Mouse (Mus musculus): ENCODE results near the gene Nedd4. TPM values are rescaled to one million over a fixed set of nuclear protein-coding genes. Genes with fewer than 3 reads are reported as not detected.
A peak's percentile ranks its signal among the peaks of the same experiment; 100 is the strongest.

Gene Nedd4
- polyA plus RNA-seq, 1 experiment from 2014 or later, result 563 TPM

GRCm38 (mm10) chr9:72686506-72686905 lies 24.4 kb downstream of the Nedd4 start:
- Histone ChIP-seq H3K27ac (no peak overlapping the region), H3K9ac (replicated peaks) (no peak overlapping the region), H3K27me3 (no peaks in the 10 kb centered on the region), H3K9me3 (no peaks in the 10 kb centered on the region), H3K4me3 (replicated peaks) (no peak overlapping the region), H3K36me3 (peaks cover 88% of the 10 kb centered on the region), H3K4me2 (replicated peaks) (no peak overlapping the region), H3K4me1 (replicated peaks) (no peaks in the 10 kb centered on the region)
- no peak for ATAC-seq
- WGBS, result 81% methylated on average over 4 of the region's 4 CpGs

GRCm38 (mm10) chr9:72689522-72689921 lies 27.4 kb downstream of the Nedd4 start:
- H3K4me1 ChIP-seq (replicated peaks), result peaks cover 9% of the 10 kb centered on the region
- H3K27ac ChIP-seq, result no peak overlapping the region
- no peaks in the 10 kb centered on the region for H3K27me3 ChIP-seq
- WGBS, result 78% methylated on average over 5 of the region's 5 CpGs
- H3K9ac ChIP-seq (replicated peaks), result no peak overlapping the region
- H3K4me2 ChIP-seq (replicated peaks), result no peak overlapping the region
- H3K36me3 ChIP-seq, result peaks cover 87% of the 10 kb centered on the region
- H3K9me3 ChIP-seq, result no peaks in the 10 kb centered on the region
- H3K4me3 ChIP-seq (replicated peaks), result no peak overlapping the region
- no peak for ATAC-seq

GRCm38 (mm10) chr9:72690811-72691210 lies 28.7 kb downstream of the Nedd4 start:
- WGBS, result 79% methylated on average over 1 of the region's 1 CpGs
- Histone ChIP-seq H3K36me3 (peaks cover 78% of the 10 kb centered on the region), H3K9ac (replicated peaks) (no peak overlapping the region), H3K27ac (no peak overlapping the region), H3K27me3 (no peaks in the 10 kb centered on the region), H3K4me3 (replicated peaks) (no peak overlapping the region), H3K4me2 (replicated peaks) (no peak overlapping the region), H3K9me3 (no peaks in the 10 kb centered on the region), H3K4me1 (replicated peaks) (peaks cover 18% of the 10 kb centered on the region)
- no peak for ATAC-seq

DNA sequence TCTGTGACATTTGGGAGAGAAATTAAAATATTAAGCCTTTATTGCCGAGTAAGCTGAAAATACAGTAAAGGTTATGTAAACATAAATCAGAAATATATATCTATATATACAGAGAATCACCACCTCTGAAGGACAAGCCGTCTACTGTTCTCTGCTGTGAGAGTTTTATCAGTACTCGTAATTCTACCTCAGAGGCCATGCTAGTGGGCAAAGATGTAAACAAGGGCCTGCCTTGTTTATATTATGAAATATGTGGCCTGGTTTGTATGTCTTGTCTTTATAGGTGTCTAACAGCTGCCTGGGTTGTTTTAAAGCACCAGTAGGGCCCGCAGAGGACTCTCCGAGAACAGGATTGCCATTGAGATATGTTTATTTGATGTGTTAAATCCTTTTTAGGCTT lies 29.8 kb downstream of the Nedd4 start:
- H3K4me2 ChIP-seq (replicated peaks), result no peak overlapping the region
- H3K36me3 ChIP-seq, result peaks cover 73% of the 10 kb centered on the region
- H3K4me3 ChIP-seq (replicated peaks), result no peak overlapping the region
- peaks cover 26% of the 10 kb centered on the region for H3K4me1 ChIP-seq (replicated peaks)
- H3K9me3 ChIP-seq, result no peaks in the 10 kb centered on the region
- no peak for ATAC-seq
- H3K27ac ChIP-seq, result no peak overlapping the region
- no peaks in the 10 kb centered on the region for H3K27me3 ChIP-seq
- H3K9ac ChIP-seq (replicated peaks), result no peak overlapping the region
- WGBS, result 93% methylated on average over 5 of the region's 5 CpGs

GRCm38 (mm10) chr9:72693081-72693696 lies 31.0 kb downstream of the Nedd4 start:
- Histone ChIP-seq H3K4me3 (replicated peaks) (no peak overlapping the region), H3K36me3 (peaks cover 70% of the 10 kb centered on the region), H3K27ac (peak overlapping the region; percentile 51), H3K27me3 (no peaks in the 10 kb centered on the region), H3K4me1 (replicated peaks) (peaks cover 35% of the 10 kb centered on the region), H3K9ac (replicated peaks) (no peak overlapping the region; the same call in 1 of the 2 replicates), H3K4me2 (replicated peaks) (no peak overlapping the region), H3K9me3 (no peaks in the 10 kb centered on the region)
- ATAC-seq, result no peak
- whole genome bisulfite sequencing, result 77% methylated on average over 24 of the region's 24 CpGs

- peaks cover 41% of the 10 kb centered on the region for H3K4me1 ChIP-seq (replicated peaks)
Measured at GRCm38 (mm10) chr9:72693861-72694260, 31.7 kb downstream of the Nedd4 start.

GRCm38 (mm10) chr9:72696508-72696907 lies 34.4 kb downstream of the Nedd4 start:
- ATAC-seq, result no peak
- no peak overlapping the region for H3K4me2 ChIP-seq (replicated peaks)
- peaks cover 57% of the 10 kb centered on the region for H3K4me1 ChIP-seq (replicated peaks)
- peaks cover 59% of the 10 kb centered on the region for H3K36me3 ChIP-seq
- H3K9me3 ChIP-seq, result no peaks in the 10 kb centered on the region
- no peak overlapping the region; the same call in 1 of the 2 replicates for H3K9ac ChIP-seq (replicated peaks)
- H3K27me3 ChIP-seq, result no peaks in the 10 kb centered on the region
- H3K27ac ChIP-seq, result no peak overlapping the region
- WGBS, result 87% methylated on average over 3 of the region's 3 CpGs
- no peak overlapping the region for H3K4me3 ChIP-seq (replicated peaks)

More at GRCm38 (mm10) chr9:72693861-72694260, 31.7 kb downstream of the Nedd4 start:
- Histone ChIP-seq H3K9me3 (no peaks in the 10 kb centered on the region), H3K27me3 (no peaks in the 10 kb centered on the region), H3K4me2 (replicated peaks) (no peak overlapping the region), H3K9ac (replicated peaks) (no peak overlapping the region), H3K4me3 (replicated peaks) (no peak overlapping the region), H3K27ac (peak overlapping the region; percentile 51), H3K36me3 (peaks cover 70% of the 10 kb centered on the region)
- 92% methylated on average over 14 of the region's 14 CpGs for WGBS
- ATAC-seq, result no peak

DNA sequence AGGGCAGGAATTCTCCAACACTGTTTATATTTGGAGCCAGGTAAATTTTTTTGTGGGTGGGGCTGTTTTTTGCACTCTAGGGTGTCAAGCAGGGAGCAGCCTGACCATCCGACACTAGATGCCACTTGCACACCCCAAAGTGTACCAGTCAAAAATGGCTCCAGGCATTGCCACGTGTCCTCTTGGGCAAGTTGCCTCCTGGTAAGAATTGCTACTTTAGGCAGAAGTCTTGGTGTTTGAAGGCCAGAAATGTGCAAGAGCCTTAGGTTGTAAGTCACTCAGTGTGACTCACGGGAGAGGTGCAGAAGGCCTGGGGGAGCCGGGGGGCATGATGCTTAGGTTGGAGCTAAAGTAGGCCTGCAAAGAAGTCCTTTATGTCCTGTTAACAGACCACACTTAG lies 35.6 kb downstream of the Nedd4 start:
- 86% methylated on average over 4 of the region's 4 CpGs for WGBS
- ATAC-seq, result no peak
- Histone ChIP-seq H3K9me3 (no peaks in the 10 kb centered on the region), H3K9ac (replicated peaks) (no peak overlapping the region), H3K36me3 (peaks cover 58% of the 10 kb centered on the region), H3K4me1 (replicated peaks) (peaks cover 60% of the 10 kb centered on the region), H3K27ac (no peak overlapping the region), H3K4me2 (replicated peaks) (no peak overlapping the region), H3K4me3 (replicated peaks) (no peak overlapping the region), H3K27me3 (no peaks in the 10 kb centered on the region)

- H3K27ac ChIP-seq, result peak overlapping the region; percentile 35; the same call in 1 of the 2 replicates
- H3K36me3 ChIP-seq, result peaks cover 56% of the 10 kb centered on the region
- H3K27me3 ChIP-seq, result no peaks in the 10 kb centered on the region
- no peaks in the 10 kb centered on the region for H3K9me3 ChIP-seq
- no peak overlapping the region for H3K4me3 ChIP-seq (replicated peaks)
- peaks cover 50% of the 10 kb centered on the region for H3K4me1 ChIP-seq (replicated peaks)
- H3K9ac ChIP-seq (replicated peaks), result no peak overlapping the region
- 74% methylated on average over 3 of the region's 3 CpGs for WGBS
- ATAC-seq, result no peak
- H3K4me2 ChIP-seq (replicated peaks), result no peak overlapping the region
Measured at GRCm38 (mm10) chr9:72699702-72700101, 37.6 kb downstream of the Nedd4 start.

GRCm38 (mm10) chr9:72701441-72701840 lies 39.3 kb downstream of the Nedd4 start:
- H3K9ac ChIP-seq (replicated peaks), result no peak overlapping the region
- 75% methylated on average over 8 of the region's 8 CpGs for WGBS
- H3K27me3 ChIP-seq, result no peaks in the 10 kb centered on the region
- peaks cover 70% of the 10 kb centered on the region for H3K36me3 ChIP-seq
- peaks cover 39% of the 10 kb centered on the region for H3K4me1 ChIP-seq (replicated peaks)
- no peaks in the 10 kb centered on the region for H3K9me3 ChIP-seq
- H3K4me3 ChIP-seq (replicated peaks), result no peak overlapping the region
- no peak overlapping the region for H3K4me2 ChIP-seq (replicated peaks)
- H3K27ac ChIP-seq, result no peak overlapping the region
- no peak for ATAC-seq

DNA sequence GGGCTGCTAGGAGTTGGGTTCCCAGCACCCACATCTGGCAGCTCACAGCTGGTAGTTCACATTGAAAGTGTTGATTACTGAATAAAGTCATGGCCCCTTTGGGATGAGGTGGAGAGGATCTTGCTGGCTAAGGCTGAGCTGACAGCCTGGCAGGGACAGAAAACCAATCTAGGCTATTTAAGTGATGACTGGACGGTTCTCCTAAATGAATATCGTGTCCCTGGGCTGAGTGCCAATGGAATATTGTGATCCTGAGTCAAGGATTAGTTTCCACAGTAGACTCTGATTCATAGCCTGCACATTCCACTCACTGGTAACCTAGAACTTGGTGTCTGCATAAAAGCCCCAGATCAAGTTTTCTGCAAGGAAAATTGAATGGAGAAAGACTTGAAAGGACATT lies 39.9 kb downstream of the Nedd4 start:
- H3K4me2 ChIP-seq (replicated peaks), result no peak overlapping the region
- ATAC-seq, result no peak
- WGBS, result 54% methylated on average over 2 of the region's 2 CpGs
- no peak overlapping the region for H3K4me3 ChIP-seq (replicated peaks)
- no peaks in the 10 kb centered on the region for H3K27me3 ChIP-seq
- peaks cover 70% of the 10 kb centered on the region for H3K36me3 ChIP-seq
- no peaks in the 10 kb centered on the region for H3K9me3 ChIP-seq
- peaks cover 33% of the 10 kb centered on the region for H3K4me1 ChIP-seq (replicated peaks)
- no peak overlapping the region for H3K27ac ChIP-seq
- no peak overlapping the region for H3K9ac ChIP-seq (replicated peaks)

DNA sequence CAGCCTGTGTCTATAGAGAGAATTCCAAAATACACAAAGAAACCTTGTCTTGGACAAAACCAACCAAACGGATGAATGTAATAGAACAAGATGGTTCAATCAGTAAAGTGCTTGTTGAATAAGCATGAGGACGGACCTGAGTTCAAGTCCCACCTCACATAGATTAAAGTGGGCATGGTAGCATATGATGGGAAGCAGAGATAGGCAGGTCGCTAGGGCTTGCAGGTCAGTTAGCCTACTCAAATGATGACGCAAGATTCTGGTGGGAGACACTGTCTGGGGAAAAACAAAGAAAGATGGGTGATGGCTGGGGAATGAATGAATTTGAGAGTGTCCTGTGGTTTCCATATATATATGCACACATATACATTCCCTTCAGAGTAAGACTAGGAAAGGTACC lies 41.0 kb downstream of the Nedd4 start:
- Histone ChIP-seq H3K27ac (no peak overlapping the region), H3K4me3 (replicated peaks) (no peak overlapping the region), H3K36me3 (peaks cover 68% of the 10 kb centered on the region), H3K27me3 (no peaks in the 10 kb centered on the region), H3K4me2 (replicated peaks) (no peak overlapping the region), H3K9ac (replicated peaks) (no peak overlapping the region), H3K4me1 (replicated peaks) (peaks cover 26% of the 10 kb centered on the region), H3K9me3 (no peaks in the 10 kb centered on the region)
- 94% methylated on average over 4 of the region's 4 CpGs for WGBS
- no peak for ATAC-seq

- Histone ChIP-seq H3K4me2 (replicated peaks) (no peak overlapping the region), H3K27me3 (no peaks in the 10 kb centered on the region), H3K9me3 (no peaks in the 10 kb centered on the region), H3K4me3 (replicated peaks) (no peak overlapping the region), H3K9ac (replicated peaks) (no peak overlapping the region), H3K4me1 (replicated peaks) (peaks cover 20% of the 10 kb centered on the region), H3K27ac (no peak overlapping the region), H3K36me3 (peaks cover 66% of the 10 kb centered on the region)
- 83% methylated on average over 6 of the region's 6 CpGs for WGBS
- ATAC-seq, result no peak
Measured at GRCm38 (mm10) chr9:72703754-72704153, 41.6 kb downstream of the Nedd4 start.
